Comparison of ENCODE assay signal across 8 mouse cellular contexts in genomic region chr2:103564427-103565023, GRCm38 (mm10). TPM values are rescaled to one million over a fixed set of nuclear protein-coding genes. Genes with fewer than 3 reads are reported as not detected.
DNase-seq lines count a peak whose midpoint lies in the region; ATAC-seq and TF ChIP-seq lines count a peak whose summit lies in the region.

No protein-coding gene starts in this region.

- ATAC-seq in forebrain, postnatal 0 days = no peak
- peak; percentile 24; the same call in 1 of the 2 replicates for ATAC-seq in megakaryocyte progenitor cell, adult 5-6 weeks (replicated peaks; ENCODE audit: poor library complexity)

- TF ChIP-seq EP300 in CH12.LX (IDR thresholded peaks at IDR 0.05; ENCODE audit: low read length) = no peak

- intact Hi-C loops in gastrocnemius, adult 2 months (cut with DNase I) = loop anchor here (1.0 to 5.0 kb wide), 4 partner anchors 43 to 308 kb away; no protein-coding TSS in a partner anchor

- H3K27ac ChIP-seq in gastrocnemius, adult 2 months = no peak overlapping the region
- no peak overlapping the region for H3K27ac ChIP-seq in CH12.LX (ENCODE audit: insufficient read depth, low read depth)
- no peak overlapping the region for H3K27ac ChIP-seq in forebrain, postnatal 0 days (ENCODE audit: low read depth, low read length)

- no peak overlapping the region for H3K9ac ChIP-seq in CH12.LX (ENCODE audit: insufficient read depth, low read depth)
- H3K9ac ChIP-seq in forebrain, postnatal 0 days = 0 out of 2 replicates have a peak overlapping the region, but pooled peaks have one; percentile 41

- peak overlapping the region; percentile 97 for H3K4me2 ChIP-seq in CH12.LX (ENCODE audit: insufficient read depth, low read depth, poor library complexity, severe bottlenecking)
- peak overlapping the region; percentile 99 for H3K4me2 ChIP-seq in forebrain, postnatal 0 days (ENCODE audit: low read depth)

- H3K9me3 ChIP-seq in CH12.LX (replicated peaks; ENCODE audit: low read length) = peaks cover 4% of the 10 kb centered on the region
- no peaks in the 10 kb centered on the region for H3K9me3 ChIP-seq in forebrain, postnatal 0 days (ENCODE audit: low read length)

- peak overlapping the region; percentile 86 for H3K4me3 ChIP-seq in gastrocnemius, adult 2 months
- no peak overlapping the region for H3K4me3 ChIP-seq in CH12.LX (replicated peaks in 1 of 3; ENCODE audit: low read depth in 2 of 3, low read length in 2 of 3, poor library complexity in 1 of 3)
- peak overlapping the region; percentile 55 for H3K4me3 ChIP-seq in forebrain, postnatal 0 days (ENCODE audit: low read depth, low read length)

- 9% methylated on average over 8 of the region's 8 CpGs for WGBS in forebrain, postnatal 0 days

- no peaks in the 10 kb centered on the region for H3K36me3 ChIP-seq in CH12.LX (replicated peaks in 1 of 2; ENCODE audit: control insufficient read depth in 1 of 2, insufficient read depth in 1 of 2, low read length in 1 of 2)
- no peaks in the 10 kb centered on the region for H3K36me3 ChIP-seq in forebrain, postnatal 0 days (ENCODE audit: insufficient read depth)

- in situ Hi-C loops in CH12.LX (cut with MboI; ENCODE audit: low pct_ligation_motif_present, low pct_unique_long_range_greater_than_20kb, low sequenced_read_pairs) = loop anchor here (5.0 to 25.0 kb wide), 3 partner anchors 128 to 440 kb away; no protein-coding TSS in a partner anchor

- dilution Hi-C loops in CH12.LX (cut with MboI; ENCODE audit: extremely low pct_ligation_motif_present, extremely low pct_unique_long_range_greater_than_20kb, low sequenced_read_pairs) = no loop called here

- TF ChIP-seq RAD21 in CH12.LX (IDR thresholded peaks at IDR 0.05; ENCODE audit: low read depth, low read length) = no peak; the same call in none of the 2 replicates

- peaks cover 3 to 36% of the 10 kb centered on the region in 2 experiments; a peak in 3 of 4 replicates for H3K4me1 ChIP-seq in CH12.LX (ENCODE audit: control insufficient read depth in 1 of 2, insufficient read depth in 2 of 2)
- peaks cover 17% of the 10 kb centered on the region for H3K4me1 ChIP-seq in forebrain, postnatal 0 days (ENCODE audit: insufficient read depth)

- TF ChIP-seq POLR2A in CH12.LX (IDR thresholded peaks at IDR 0.05; ENCODE audit: low read depth, low read length) = no peak

- peak; percentile 99; the same call in 1 of the 2 replicates for TF ChIP-seq CTCF in gastrocnemius, adult 2 months (IDR thresholded peaks at IDR 0.05)
- TF ChIP-seq CTCF in CH12.LX (conservative IDR thresholded peaks at IDR 0.05 in 1 of 2, IDR thresholded peaks at IDR 0.05 in 1 of 2; ENCODE audit: low read depth in 2 of 2, low read length in 2 of 2) = peak; percentile 90 to 92
- TF ChIP-seq CTCF in forebrain, postnatal 0 days (IDR thresholded peaks at IDR 0.05; ENCODE audit: low read depth) = peak; percentile 80

- peaks cover 19% of the 10 kb centered on the region for H3K27me3 ChIP-seq in CH12.LX (replicated peaks)
- H3K27me3 ChIP-seq in forebrain, postnatal 0 days (ENCODE audit: insufficient read depth, low read length) = no peaks in the 10 kb centered on the region; the same call in 1 of the 2 replicates

- DNase-seq in gastrocnemius, adult 2 months = no peak
- no peak for DNase-seq in gastrocnemius, adult 18-20 months (ENCODE audit: low spot score)
- DNase-seq in CH12.LX (ENCODE audit: extremely low read depth) = no peak
- DNase-seq in forebrain, postnatal 0 days = peak; percentile 81
- DNase-seq in testis, postnatal 14 days (ENCODE audit: low spot score) = no peak
- no peak for DNase-seq in adrenal gland, postnatal 10 days
- DNase-seq in layer of hippocampus, adult 9-11 months = no peak

- H3K79me2 ChIP-seq in CH12.LX (replicated peaks; ENCODE audit: control insufficient read depth, extremely low read depth, insufficient read depth, poor library complexity, severe bottlenecking) = no peaks in the 10 kb centered on the region

TF ChIP-seq in CH12.LX, 34 proteins besides CTCF, POLR2A, EP300 and RAD21:
- TF ChIP-seq MAFK (IDR thresholded peaks at IDR 0.05; ENCODE audit: insufficient replicate concordance, low read length) (no peak), USF1 (IDR thresholded peaks at IDR 0.05; ENCODE audit: low read depth, low read length) (no peak), MEF2A (IDR thresholded peaks at IDR 0.05; ENCODE audit: borderline replicate concordance, low read depth, low read length) (no peak), IRF4 (IDR thresholded peaks at IDR 0.05; ENCODE audit: low read depth, low read length) (0 out of 2 replicates have a peak, but pooled peaks have one; percentile 7), CHD2 (IDR thresholded peaks at IDR 0.05; ENCODE audit: low read length) (no peak), ZMIZ1 (IDR thresholded peaks at IDR 0.05; ENCODE audit: low read depth, low read length) (no peak), MYC (IDR thresholded peaks at IDR 0.05; ENCODE audit: low read depth, low read length) (no peak), PAX5 (IDR thresholded peaks at IDR 0.05; ENCODE audit: low read length) (no peak), SMC3 (IDR thresholded peaks at IDR 0.05; ENCODE audit: low read depth, low read length) (peak; percentile 83), ZNF384 (IDR thresholded peaks at IDR 0.05; ENCODE audit: low read depth, low read length) (peak; percentile 94), RCOR1 (conservative IDR thresholded peaks at IDR 0.05; ENCODE audit: low read depth, low read length) (no peak), ZC3H11A (IDR thresholded peaks at IDR 0.05; ENCODE audit: low read depth, low read length) (peak; percentile 95), HCFC1 (IDR thresholded peaks at IDR 0.05; ENCODE audit: low read depth, low read length) (no peak), NRF1 (IDR thresholded peaks at IDR 0.05; ENCODE audit: low read depth, low read length) (no peak), JUND (conservative IDR thresholded peaks at IDR 0.05; ENCODE audit: low read depth, low read length) (peak; percentile 66), MAZ (IDR thresholded peaks at IDR 0.05; ENCODE audit: low read depth, low read length) (no peak), MXI1 (IDR thresholded peaks at IDR 0.05; ENCODE audit: low read depth, low read length) (no peak), SIN3A (IDR thresholded peaks at IDR 0.05; ENCODE audit: low read length) (peak; percentile 66; the same call in 1 of the 2 replicates), TCF12 (IDR thresholded peaks at IDR 0.05; ENCODE audit: low read depth, low read length) (no peak), JUN (IDR thresholded peaks at IDR 0.05; ENCODE audit: insufficient read depth, low read depth, low read length) (no peak), GABPA (IDR thresholded peaks at IDR 0.05; ENCODE audit: insufficient replicate concordance, low read depth, low read length) (no peak), POLR2AphosphoS2 (IDR thresholded peaks at IDR 0.05; ENCODE audit: low read depth, low read length) (no peak), BHLHE40 (IDR thresholded peaks at IDR 0.05; ENCODE audit: low read depth, low read length) (no peak), CHD1 (IDR thresholded peaks at IDR 0.05; ENCODE audit: low read depth, low read length) (no peak), E2F4 (IDR thresholded peaks at IDR 0.05; ENCODE audit: insufficient replicate concordance, low read depth, low read length) (0 out of 2 replicates have a peak, but pooled peaks have one; percentile 64), MAX (IDR thresholded peaks at IDR 0.05; ENCODE audit: low read length) (no peak), KAT2A (IDR thresholded peaks at IDR 0.05; ENCODE audit: insufficient replicate concordance, low read length) (no peak), ZKSCAN1 (IDR thresholded peaks at IDR 0.05; ENCODE audit: borderline replicate concordance, low read depth, low read length) (no peak), ETS1 (conservative IDR thresholded peaks at IDR 0.05; ENCODE audit: low read depth, low read length) (no peak), USF2 (conservative IDR thresholded peaks at IDR 0.05; ENCODE audit: low read depth, low read length) (no peak), TBP (conservative IDR thresholded peaks at IDR 0.05; ENCODE audit: low read depth, low read length) (no peak), ELF1 (IDR thresholded peaks at IDR 0.05; ENCODE audit: low read depth, low read length) (no peak), UBTF (IDR thresholded peaks at IDR 0.05; ENCODE audit: low read depth, low read length) (no peak), NELFE (IDR thresholded peaks at IDR 0.05; ENCODE audit: low read depth, low read length) (no peak)

RNA-seq across cellular contexts. Expression of gene Abtb2, which starts 1.6 kb away (rescaled TPM):
- 10 to 100 TPM in 1 of 2 experiments, 1 to 10 TPM in 1; 8.3 to 13.2 TPM for total RNA-seq in gastrocnemius, adult 2 months (2021)
- 10 to 100 TPM in 1 of 2 experiments, 1 to 10 TPM in 1; 6.9 to 11.3 TPM for total RNA-seq in gastrocnemius, adult 18-20 months (2021)
- 6.3 and 7.7 TPM in 2 replicates for total RNA-seq in CH12.LX (2012; rRNA removed)
- total RNA-seq in CH12.LX (2014; rRNA removed) = 2.4 and 2.9 TPM in 2 replicates
- polyA plus RNA-seq in CH12.LX (2012; ENCODE audit: insufficient read length, low read depth) = 3.8 and 3.9 TPM in 2 replicates
- 13.9 and 16.9 TPM in 2 replicates for total RNA-seq in forebrain, postnatal 0 days (2014; rRNA removed)
- 6.5 TPM in 2 replicates for polyA plus RNA-seq in forebrain, postnatal 0 days (2015; fragmentation: Nextera tagmentation; extraction: Ambion mirVana)
- total RNA-seq in megakaryocyte progenitor cell, adult 5-6 weeks (2015) = 0.10 and 0.44 TPM in 2 replicates
- 0.24 and 0.54 TPM in 2 replicates for total RNA-seq in megakaryocyte progenitor cell, adult 5-6 weeks (2017)
- 10 to 100 TPM; 10.7 to 12.3 TPM for total RNA-seq in adrenal gland, postnatal 10 days (2021)

Comparison
In these comparisons a context has a peak if more than half of its experiments do, and no peak if none do; other contexts are left out.
1. H3K4me3 ChIP-seq: peak in gastrocnemius, adult 2 months (single experiment) and forebrain, postnatal 0 days (single experiment); none in CH12.LX (0 of 3).
2. Peak in every context shown above with its lines, with median percentiles within 50 percentile points of each other: CTCF ChIP-seq.